Mouse (Mus musculus) hindbrain, embryonic 14.5 days (tissue): ENCODE data around the gene 4930595D18Rik. TPM values are rescaled to one million over a fixed set of nuclear protein-coding genes. Genes with fewer than 3 reads are reported as not detected.

Source experiments
- polyA plus RNA-seq: library from polyadenylated mRNA; unstranded; fragments of >200 nt; fragmentation: Nextera tagmentation; extraction: Ambion mirVana; gene quantifications from 2 replicates; pipeline ENCODE4 v1.2.1, GENCODE M21; 2014

Gene 4930595D18Rik
- polyA plus RNA-seq, 1 experiment from 2014 or later = not detected

Other genes with a start within 250 kb of the 4930595D18Rik start
- 7.1 and 10.2 TPM in 2 replicates for gene Ankrd9, start 205.5 kb downstream of the 4930595D18Rik start, polyA plus RNA-seq
- gene Rcor1, start 145.1 kb downstream of the 4930595D18Rik start, polyA plus RNA-seq = 6.6 and 6.8 TPM in 2 replicates
- 20.9 and 22.5 TPM in 2 replicates for gene Traf3, start 18.1 kb downstream of the 4930595D18Rik start, polyA plus RNA-seq
- gene Amn, start 86.6 kb upstream of the 4930595D18Rik start, polyA plus RNA-seq = 19.6 and 20.5 TPM in 2 replicates
- gene Cdc42bpb, start 193.2 kb upstream of the 4930595D18Rik start, polyA plus RNA-seq = 48.1 and 48.3 TPM in 2 replicates
- 0.72 and 1.3 TPM in 2 replicates for gene Lbhd2, start 222.3 kb upstream of the 4930595D18Rik start, polyA plus RNA-seq
- 1.7 and 1.8 TPM in 2 replicates for gene Exoc3l4, start 232.5 kb upstream of the 4930595D18Rik start, polyA plus RNA-seq